Mouse (Mus musculus): ENCODE results near the gene Ppp2r2d. TPM values are rescaled to one million over a fixed set of nuclear protein-coding genes. Genes with fewer than 3 reads are reported as not detected.

Gene Ppp2r2d
- polyA plus RNA-seq, 2 experiments, result 40.9 to 48.7 TPM

- Histone ChIP-seq H3K4me1 (ENCODE audit: control insufficient read depth, insufficient read depth, low read length) (peaks cover 20% of the 10 kb centered on the region), H3K36me3 (ENCODE audit: control insufficient read depth, insufficient read depth, low read length) (peaks cover 25% of the 10 kb centered on the region), H3K9me3 (ENCODE audit: control insufficient read depth, low read length) (no peaks in the 10 kb centered on the region), H3K4me2 (replicated peaks; ENCODE audit: low read depth, low read length, severe bottlenecking) (peak overlapping the region; percentile 85; the same call in 1 of the 2 replicates), H3K27me3 (ENCODE audit: control insufficient read depth, insufficient read depth, low read length) (no peaks in the 10 kb centered on the region), H3K27ac (replicated peaks; ENCODE audit: low read depth, low read length) (no peak overlapping the region), H3K4me3 (replicated peaks; ENCODE audit: low read length) (peak overlapping the region; percentile 97; the same call in 1 of the 2 replicates), H3K9ac (ENCODE audit: low read depth, low read length, severe bottlenecking) (no peak overlapping the region; the same call in 1 of the 2 replicates)
- no peak for DNase-seq (ENCODE audit: low spot score)
- no peak for ATAC-seq (ENCODE audit: low FRiP score, low read depth)
- 67% methylated on average over 7 of the region's 7 CpGs for WGBS
- no peak for TF ChIP-seq POLR2A (IDR thresholded peaks at IDR 0.05; ENCODE audit: borderline replicate concordance, extremely low read depth, insufficient read depth, insufficient read length)
These were observed 2.4 kb downstream of the Ppp2r2d start for GRCm38 (mm10) chr7:138848028-138848920.

DNA sequence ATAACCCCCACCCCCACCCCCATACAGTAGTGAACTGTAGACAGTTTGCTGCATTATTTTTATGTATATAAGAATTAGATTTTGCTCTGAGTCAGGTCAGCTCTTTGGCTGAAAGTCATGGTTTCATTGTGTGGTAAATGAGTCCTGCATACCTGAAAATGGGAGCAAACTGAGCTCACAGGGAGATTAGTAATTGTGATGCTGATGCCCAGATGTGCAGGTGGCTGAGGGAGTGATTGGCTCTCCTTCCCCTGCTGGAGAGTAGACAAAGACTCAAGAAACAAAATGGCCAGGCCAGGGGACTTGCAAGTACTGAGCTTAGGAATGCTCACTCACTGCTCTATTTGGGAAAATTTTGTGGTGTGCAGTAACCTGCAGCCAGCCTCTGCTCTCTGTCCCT, 4.2 kb downstream of the Ppp2r2d start:
- Histone ChIP-seq H3K9ac (ENCODE audit: low read depth, low read length, severe bottlenecking) (no peak overlapping the region), H3K36me3 (ENCODE audit: control insufficient read depth, insufficient read depth, low read length) (peaks cover 28% of the 10 kb centered on the region), H3K27me3 (ENCODE audit: control insufficient read depth, insufficient read depth, low read length) (no peaks in the 10 kb centered on the region), H3K4me1 (ENCODE audit: control insufficient read depth, insufficient read depth, low read length) (peaks cover 16% of the 10 kb centered on the region), H3K4me2 (replicated peaks; ENCODE audit: low read depth, low read length, severe bottlenecking) (no peak overlapping the region), H3K27ac (replicated peaks; ENCODE audit: low read depth, low read length) (no peak overlapping the region), H3K9me3 (ENCODE audit: control insufficient read depth, low read length) (no peaks in the 10 kb centered on the region), H3K4me3 (replicated peaks; ENCODE audit: low read length) (no peak overlapping the region)
- no peak for TF ChIP-seq POLR2A (IDR thresholded peaks at IDR 0.05; ENCODE audit: borderline replicate concordance, extremely low read depth, insufficient read depth, insufficient read length)
- DNase-seq (ENCODE audit: low spot score) (no peak), ATAC-seq (ENCODE audit: low FRiP score, low read depth) (no peak)

DNA sequence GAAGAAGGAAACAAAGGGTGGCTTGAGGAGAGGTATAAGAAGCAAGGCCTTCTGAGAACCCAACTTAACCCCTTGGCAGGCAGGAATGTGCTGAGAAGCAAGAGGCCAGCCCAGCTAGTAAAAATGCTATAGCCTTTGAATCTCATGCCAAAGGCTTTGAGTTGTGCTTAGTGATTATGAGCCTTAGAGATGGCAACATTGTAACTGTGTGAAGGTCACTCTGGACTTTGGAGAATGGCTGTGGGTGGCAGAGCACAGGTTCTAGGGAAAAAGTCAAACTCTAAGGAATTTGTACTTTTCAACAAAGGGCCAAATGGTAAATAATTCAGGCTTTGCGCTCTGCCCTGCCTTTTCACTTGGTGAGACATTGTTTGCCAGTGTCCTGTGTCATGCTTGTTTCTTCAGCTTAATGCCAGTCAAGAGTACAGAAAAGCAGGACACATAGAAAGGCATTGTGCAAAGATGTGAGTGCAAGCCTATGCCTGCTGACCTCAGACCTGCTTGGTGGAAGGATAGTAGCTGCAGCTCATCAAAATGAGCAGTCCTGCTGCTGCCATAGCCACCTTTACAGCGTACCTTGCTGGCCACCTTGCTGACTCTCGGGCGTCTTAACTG, 7.6 kb downstream of the Ppp2r2d start:
- H3K9me3 ChIP-seq (ENCODE audit: control insufficient read depth, low read length), result no peaks in the 10 kb centered on the region
- no peaks in the 10 kb centered on the region for H3K27me3 ChIP-seq (ENCODE audit: control insufficient read depth, insufficient read depth, low read length)
- no peaks in the 10 kb centered on the region for H3K4me1 ChIP-seq (ENCODE audit: control insufficient read depth, insufficient read depth, low read length)
- no peak overlapping the region for H3K27ac ChIP-seq (replicated peaks; ENCODE audit: low read depth, low read length)
- WGBS, result 95% methylated on average over 4 of the region's 4 CpGs
- TF ChIP-seq POLR2A (IDR thresholded peaks at IDR 0.05; ENCODE audit: borderline replicate concordance, extremely low read depth, insufficient read depth, insufficient read length), result no peak
- ATAC-seq (ENCODE audit: low FRiP score, low read depth) (no peak), DNase-seq (ENCODE audit: low spot score) (no peak)
- H3K4me2 ChIP-seq (replicated peaks; ENCODE audit: low read depth, low read length, severe bottlenecking), result no peak overlapping the region
- no peak overlapping the region for H3K4me3 ChIP-seq (replicated peaks; ENCODE audit: low read length)
- H3K9ac ChIP-seq (ENCODE audit: low read depth, low read length, severe bottlenecking), result no peak overlapping the region
- peaks cover 29% of the 10 kb centered on the region for H3K36me3 ChIP-seq (ENCODE audit: control insufficient read depth, insufficient read depth, low read length)

GRCm38 (mm10) chr7:138854201-138854600, 8.3 kb downstream of the Ppp2r2d start:
- 83% methylated on average over 2 of the region's 2 CpGs for WGBS
- no peaks in the 10 kb centered on the region for H3K9me3 ChIP-seq (ENCODE audit: control insufficient read depth, low read length)
- H3K36me3 ChIP-seq (ENCODE audit: control insufficient read depth, insufficient read depth, low read length), result peaks cover 29% of the 10 kb centered on the region
- H3K4me2 ChIP-seq (replicated peaks; ENCODE audit: low read depth, low read length, severe bottlenecking), result no peak overlapping the region
- H3K4me3 ChIP-seq (replicated peaks; ENCODE audit: low read length), result no peak overlapping the region
- ATAC-seq (ENCODE audit: low FRiP score, low read depth), result no peak
- no peak overlapping the region for H3K27ac ChIP-seq (replicated peaks; ENCODE audit: low read depth, low read length)
- H3K27me3 ChIP-seq (ENCODE audit: control insufficient read depth, insufficient read depth, low read length), result no peaks in the 10 kb centered on the region
- DNase-seq (ENCODE audit: low spot score), result no peak
- TF ChIP-seq POLR2A (IDR thresholded peaks at IDR 0.05; ENCODE audit: borderline replicate concordance, extremely low read depth, insufficient read depth, insufficient read length), result no peak
- no peak overlapping the region for H3K9ac ChIP-seq (ENCODE audit: low read depth, low read length, severe bottlenecking)
- H3K4me1 ChIP-seq (ENCODE audit: control insufficient read depth, insufficient read depth, low read length), result no peaks in the 10 kb centered on the region

DNA sequence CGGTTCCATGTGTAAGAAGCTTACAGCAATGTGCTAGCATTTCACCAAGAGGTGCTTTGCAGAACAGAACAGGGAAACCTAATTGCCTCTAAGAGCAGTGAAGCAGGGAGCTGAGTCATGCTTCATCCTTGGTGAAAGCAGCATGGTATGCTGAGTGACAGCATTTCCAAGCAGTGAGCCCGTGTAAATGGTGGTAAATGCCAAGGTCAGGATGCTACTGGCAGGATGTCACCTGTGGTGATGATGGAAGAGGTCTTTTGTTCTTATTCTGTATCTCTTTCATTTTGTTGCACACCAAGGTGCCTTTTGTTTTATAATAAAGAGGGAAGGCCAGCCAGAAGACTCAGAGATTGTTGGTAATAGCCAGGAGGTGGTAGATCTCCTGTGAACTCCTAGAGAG, 10.8 kb downstream of the Ppp2r2d start:
- Histone ChIP-seq H3K27ac (replicated peaks; ENCODE audit: low read depth, low read length) (no peak overlapping the region), H3K27me3 (ENCODE audit: control insufficient read depth, insufficient read depth, low read length) (no peaks in the 10 kb centered on the region), H3K9me3 (ENCODE audit: control insufficient read depth, low read length) (no peaks in the 10 kb centered on the region), H3K4me2 (replicated peaks; ENCODE audit: low read depth, low read length, severe bottlenecking) (no peak overlapping the region), H3K9ac (ENCODE audit: low read depth, low read length, severe bottlenecking) (no peak overlapping the region), H3K36me3 (ENCODE audit: control insufficient read depth, insufficient read depth, low read length) (peaks cover 24% of the 10 kb centered on the region), H3K4me3 (replicated peaks; ENCODE audit: low read length) (no peak overlapping the region), H3K4me1 (ENCODE audit: control insufficient read depth, insufficient read depth, low read length) (no peaks in the 10 kb centered on the region)
- DNase-seq (ENCODE audit: low spot score), result no peak
- no peak for TF ChIP-seq POLR2A (IDR thresholded peaks at IDR 0.05; ENCODE audit: borderline replicate concordance, extremely low read depth, insufficient read depth, insufficient read length)
- 85% methylated on average over 2 of the region's 2 CpGs for WGBS
- no peak for ATAC-seq (ENCODE audit: low FRiP score, low read depth)

Data from limb, embryonic 14.5 days (tissue).